Mouse (Mus musculus) mouse trophoblast stem cell (cell line): Measurements from ENCODE around the gene Mov10.
"Not testable (repeated sequence)": the region's sequence is repeated elsewhere in the genome, so short reads cannot be mapped to it uniquely, and the experiment has no call there.

Source experiments
- in situ Hi-C, 2 experiments: fragments of 300-500 bp; cut with MseI, MboI; formaldehyde crosslinking; loops; 2 replicates in 1 of 2; 3 replicates in 1 of 2; pipeline ENCODE4 v1.15.1; 2025

Gene Mov10

DNA sequence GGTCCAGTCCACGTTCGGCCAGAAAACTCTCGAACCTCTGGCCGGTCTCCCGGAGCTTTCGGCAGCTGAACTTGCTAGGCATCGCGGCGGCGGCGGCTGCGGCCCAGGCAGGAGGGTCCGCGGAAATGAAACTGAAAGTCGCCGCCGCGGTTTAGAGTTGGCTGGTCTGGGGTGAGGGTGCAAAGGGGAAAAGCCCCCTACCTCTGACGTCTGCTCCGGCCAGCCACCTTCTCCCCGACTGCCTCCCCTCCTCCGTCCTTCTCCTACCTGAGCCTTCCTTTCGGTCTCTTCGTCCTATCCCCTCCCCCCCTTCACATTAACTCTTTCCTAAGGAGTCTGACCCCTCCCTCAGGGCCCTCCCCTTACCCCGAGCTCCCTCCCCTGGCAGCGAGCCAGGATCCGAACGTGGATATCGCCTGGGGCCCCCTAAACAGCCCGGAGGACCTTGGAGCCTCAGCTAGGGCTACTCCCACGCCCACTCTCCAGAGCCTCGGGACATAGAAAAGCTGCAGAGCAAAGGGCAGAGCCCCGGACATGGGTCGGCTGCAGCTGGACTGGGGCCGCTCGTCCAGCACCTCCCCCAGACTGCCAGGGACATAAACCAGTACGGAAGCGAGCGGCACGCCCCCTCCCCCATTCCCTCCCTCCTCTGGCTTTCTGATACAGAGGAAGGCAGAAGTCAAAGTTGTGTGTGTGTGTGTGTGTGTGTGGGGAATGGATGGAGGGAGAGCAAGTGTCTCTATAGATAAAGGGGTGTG is at the start of gene Mov10:
Mov10 (minus strand) TSS at position 573 of the 758 bp plus-strand sequence.
- in situ Hi-C loops = no loop called here

DNA sequence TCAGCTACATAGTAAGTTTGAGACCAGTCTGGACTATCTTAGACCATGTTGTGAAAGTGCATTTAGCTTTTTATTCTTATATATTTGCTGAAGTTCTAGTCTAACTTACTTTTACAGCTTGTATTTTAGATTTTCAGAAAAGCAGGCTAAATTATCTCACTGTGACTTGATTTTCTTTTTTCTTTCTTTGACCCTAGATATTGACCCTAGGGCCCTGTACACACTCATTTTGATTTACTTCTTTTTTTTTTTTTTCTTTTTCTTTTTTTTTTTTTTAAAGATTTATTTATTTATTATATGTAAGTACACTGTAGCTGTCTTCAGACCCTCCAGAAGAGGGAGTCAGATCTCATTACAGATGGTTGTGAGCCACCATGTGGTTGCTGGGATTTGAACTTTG is 48.3 kb upstream of the Mov10 start:
- in situ Hi-C loops = loop anchor here in 1 of 2 experiments (10.0 kb wide), 1 partner anchor 188 kb away; the partner anchor contains the start of gene Cttnbp2nl

DNA sequence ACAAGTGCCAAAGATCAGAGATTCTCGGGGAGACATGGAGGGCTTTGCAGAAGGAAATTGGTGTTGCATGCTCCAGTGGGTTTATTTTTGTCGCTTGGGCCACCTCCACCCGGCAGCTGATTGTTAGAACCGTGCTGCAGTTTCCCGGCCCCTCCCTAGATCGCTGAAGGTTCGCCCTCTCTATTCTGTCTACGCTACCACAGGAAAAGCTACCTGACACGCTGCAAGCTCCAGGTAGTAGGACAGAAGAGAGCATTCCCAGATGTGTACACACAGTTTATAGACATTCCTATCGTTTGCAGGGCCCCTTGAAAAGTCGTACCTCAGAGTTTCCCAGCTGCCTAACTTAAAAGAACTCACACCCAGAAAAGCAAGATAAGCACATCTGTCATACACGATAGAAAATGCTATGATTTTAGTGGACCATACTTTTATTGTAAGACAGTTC is 47.0 kb upstream of the Mov10 start:
- in situ Hi-C loops = loop anchor here in 1 of 2 experiments (10.0 kb wide), 1 partner anchor 189 kb away; the partner anchor contains the start of gene Cttnbp2nl

GRCm38 (mm10) chr3:104864651-104865340 is 46.4 kb upstream of the Mov10 start:
- in situ Hi-C loops = loop anchor here in 1 of 2 experiments (10.0 kb wide), 1 partner anchor 190 kb away; the partner anchor contains the start of gene Cttnbp2nl

GRCm38 (mm10) chr3:104863786-104864650 is 45.7 kb upstream of the Mov10 start, which contains the start of the genes St7l and Capza1:
Gene St7l, plus strand, starts transcription at chr3:104864005.
Gene Capza1, minus strand, starts transcription at chr3:104864505.
- in situ Hi-C loops = loop anchor here in 1 of 2 experiments (10.0 kb wide), 1 partner anchor 191 kb away; the partner anchor contains the start of gene Cttnbp2nl

- in situ Hi-C loops = no loop called here
Observed at GRCm38 (mm10) chr3:104858560-104858959, 40.2 kb upstream of the Mov10 start.

GRCm38 (mm10) chr3:104856106-104856505 is 37.7 kb upstream of the Mov10 start:
- in situ Hi-C loops = no loop called here

- in situ Hi-C loops = no loop called here
Observed at GRCm38 (mm10) chr3:104854866-104855265, 36.5 kb upstream of the Mov10 start.

DNA sequence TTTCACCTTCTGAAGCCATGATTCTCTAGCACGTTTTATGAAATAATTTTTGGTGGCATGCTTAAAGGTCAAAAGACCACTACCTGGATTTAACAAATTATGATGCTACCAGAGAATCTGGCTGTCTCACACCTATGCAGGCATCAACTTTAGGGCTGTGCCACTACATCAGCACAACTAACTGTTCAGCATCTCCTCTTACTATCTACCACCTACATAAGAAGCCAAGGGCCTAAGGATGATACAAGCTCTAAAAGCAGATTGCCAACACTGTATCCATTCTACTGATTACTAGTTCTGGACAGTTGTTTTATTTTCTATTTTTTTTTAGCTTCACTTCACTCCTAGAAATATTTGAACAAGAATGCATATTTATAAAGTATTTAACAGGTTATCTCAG is 36.1 kb upstream of the Mov10 start:
- in situ Hi-C loops = no loop called here

GRCm38 (mm10) chr3:104846601-104847000 is 28.2 kb upstream of the Mov10 start:
- in situ Hi-C loops = no loop called here

DNA sequence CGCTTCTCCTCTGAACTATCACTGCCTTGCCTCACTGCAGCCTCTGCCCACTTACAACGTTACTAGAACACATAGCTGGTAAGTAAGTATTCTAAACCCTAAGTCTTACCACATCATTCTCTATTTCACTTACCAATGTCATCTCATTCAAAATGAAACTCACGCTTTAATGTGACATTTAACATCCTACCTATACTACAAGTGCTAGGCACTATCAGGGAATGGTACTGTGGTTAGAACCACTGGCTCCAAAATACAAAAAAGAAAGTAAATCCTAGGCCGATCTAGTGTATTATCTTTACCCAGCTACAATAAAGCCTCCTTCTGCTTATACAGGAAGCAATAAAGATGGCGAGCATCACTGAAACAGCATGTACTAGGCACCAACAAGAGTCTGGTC is 22.7 kb upstream of the Mov10 start:
- in situ Hi-C loops = no loop called here

DNA sequence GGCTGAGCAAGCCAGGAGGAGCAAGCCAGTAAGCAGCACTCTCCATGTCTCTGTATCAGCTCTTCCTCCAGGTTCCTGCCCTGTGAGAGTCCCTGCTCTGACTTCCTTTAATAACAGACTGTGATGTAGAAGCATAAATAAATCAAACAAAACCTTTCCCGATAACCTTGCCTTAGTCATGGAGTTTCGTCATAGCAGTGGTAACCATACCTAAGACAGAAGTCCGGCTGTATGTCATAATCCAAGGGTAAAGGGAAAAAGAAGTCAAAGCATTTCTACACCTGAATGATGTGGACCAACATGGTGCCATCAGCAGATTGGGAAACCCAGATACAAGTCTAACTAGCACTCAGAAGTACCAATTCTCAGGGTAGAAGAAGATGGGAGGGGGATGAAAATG is 17.4 kb upstream of the Mov10 start:
- in situ Hi-C loops = no loop called here

DNA sequence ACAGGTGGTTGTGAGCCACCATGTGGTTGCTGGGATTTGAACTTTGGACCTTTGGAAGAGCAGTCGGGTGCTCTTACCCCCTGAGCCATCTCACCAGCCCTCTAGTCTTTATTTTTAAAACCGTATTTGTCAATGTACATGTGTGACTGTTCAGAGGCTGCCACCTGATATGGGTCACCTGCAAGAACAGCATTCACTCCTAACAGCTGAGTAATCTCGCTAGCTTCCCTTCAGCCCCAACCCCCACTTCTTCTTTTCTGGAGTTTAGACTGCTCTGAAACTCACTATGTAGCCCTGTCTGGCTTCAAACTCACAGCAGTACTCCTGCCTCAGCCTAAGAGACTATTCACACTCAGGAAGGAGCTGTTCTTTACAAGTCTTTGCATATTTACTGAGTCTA is 4.0 kb upstream of the Mov10 start:
- in situ Hi-C loops = no loop called here

DNA sequence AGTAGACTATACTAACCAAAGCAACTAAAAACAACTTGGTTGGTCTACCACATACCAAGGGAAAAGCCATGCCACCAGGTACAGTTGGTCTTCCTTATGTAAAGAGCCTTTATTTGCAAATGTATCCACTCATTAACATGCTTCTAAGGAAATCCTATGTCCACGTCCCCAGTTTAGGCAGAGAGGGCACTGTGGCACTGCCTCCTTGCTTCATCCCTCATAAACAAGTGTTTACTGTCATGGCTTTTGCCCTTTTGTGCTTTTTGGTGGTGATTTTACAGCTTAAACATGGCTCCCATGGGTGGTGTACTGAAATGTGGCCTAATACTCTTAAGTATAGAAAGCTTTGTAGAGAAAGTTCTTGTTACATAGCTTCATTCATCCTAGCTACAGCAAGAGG is 2.1 kb upstream of the Mov10 start:
- in situ Hi-C loops = no loop called here

- in situ Hi-C loops = no loop called here
Observed at GRCm38 (mm10) chr3:104818749-104819134, 379 bp upstream of the Mov10 start.

DNA sequence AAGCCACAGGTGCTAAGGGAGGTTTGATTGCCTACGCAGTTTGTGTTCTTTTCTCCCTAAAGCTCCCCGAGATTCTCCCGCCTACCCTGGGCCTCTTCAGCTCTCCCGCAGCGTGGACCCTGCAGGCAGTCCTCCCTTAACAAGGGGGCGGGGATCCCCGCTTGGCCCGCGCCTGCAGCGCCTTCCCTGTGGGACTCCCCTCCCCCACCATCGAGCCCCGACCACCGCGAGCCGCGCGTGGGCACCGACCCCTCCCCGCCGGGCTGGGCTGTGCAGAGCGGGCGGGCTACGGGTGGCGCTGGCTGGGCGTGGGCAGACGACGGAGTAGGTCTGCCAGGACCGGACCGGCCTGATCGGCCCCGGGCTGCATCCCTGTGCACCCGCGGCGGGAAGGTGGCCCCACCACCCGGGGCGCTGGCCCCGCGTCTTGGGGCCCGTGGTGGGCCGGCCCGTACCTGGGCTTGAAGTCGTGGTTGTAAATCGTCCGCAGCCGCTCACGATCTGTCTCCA is 827 bp downstream of the Mov10 start:
- in situ Hi-C loops = no loop called here

DNA sequence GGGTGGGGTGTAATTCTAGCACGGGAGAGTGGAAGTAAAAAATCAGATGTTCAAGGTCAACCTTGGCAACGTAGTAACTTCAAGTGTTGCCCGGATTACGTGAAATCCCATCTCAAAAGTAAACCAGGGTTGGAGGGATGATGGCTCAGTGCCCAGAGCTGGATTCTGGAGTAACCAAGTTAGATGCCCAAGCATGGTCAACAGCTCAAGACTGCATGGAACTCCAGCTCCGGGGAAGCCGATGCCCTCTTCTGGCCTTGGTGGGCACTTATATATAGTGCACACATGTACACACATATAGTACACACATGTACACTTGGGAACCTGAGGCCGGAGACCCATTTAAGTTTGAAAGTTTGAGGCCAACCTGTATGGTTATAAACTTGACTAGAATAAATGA is 2.2 kb downstream of the Mov10 start:
- in situ Hi-C loops = no loop called here

DNA sequence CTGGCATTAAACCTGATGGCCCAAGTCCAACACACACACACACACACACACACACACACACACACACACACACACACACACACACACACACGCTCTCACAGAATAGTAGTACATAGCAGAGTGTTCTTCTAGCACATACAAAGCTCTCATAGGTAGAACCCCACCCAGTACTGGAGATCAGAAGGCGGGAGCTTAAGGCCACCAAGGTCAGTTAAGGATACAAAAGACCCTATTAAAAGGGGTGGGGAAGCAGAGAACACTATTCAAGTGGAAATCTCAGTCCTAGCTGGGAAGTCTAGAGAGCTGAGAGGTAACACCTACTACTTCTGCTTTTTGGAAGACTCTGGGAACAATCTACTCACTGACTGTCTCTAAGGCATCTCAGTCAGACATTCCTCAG is 3.0 kb downstream of the Mov10 start:
- in situ Hi-C loops = no loop called here

- in situ Hi-C loops = no loop called here
Observed at GRCm38 (mm10) chr3:104814746-104815145, 3.6 kb downstream of the Mov10 start.

- in situ Hi-C loops = not testable (repeated sequence)
Observed at GRCm38 (mm10) chr3:104813227-104813626, 5.1 kb downstream of the Mov10 start.

- in situ Hi-C loops = no loop called here
Observed at GRCm38 (mm10) chr3:104812254-104812653, 6.1 kb downstream of the Mov10 start.
